Mouse (Mus musculus) small intestine, adult 2 months (tissue): ENCODE measurements around the gene Gm5737. TPM values are rescaled to one million over a fixed set of nuclear protein-coding genes. Genes with fewer than 3 reads are reported as not detected.

Source experiments
- H3K27ac ChIP-seq: fragments of 200-500 bp; 2 replicates; pipeline ENCODE4 v1.5.1; 2012; ENCODE audit warnings: low read depth, low read length, control low read depth, inconsistent platforms; ENCODE audit not compliant: insufficient read depth
- H3K27me3 ChIP-seq: fragments of 200-500 bp; 2 replicates; pipeline ENCODE4 v1.6.1; 2012; ENCODE audit warnings: mild to moderate bottlenecking, moderate library complexity, low read length, inconsistent platforms; ENCODE audit not compliant: control insufficient read depth, insufficient read depth
- H3K36me3 ChIP-seq: fragments of 200-500 bp; 2 replicates; pipeline ENCODE4 v1.6.1; 2012; ENCODE audit warnings: mild to moderate bottlenecking, low read length, control low read depth, inconsistent platforms; ENCODE audit not compliant: control insufficient read depth, insufficient read depth
- H3K4me1 ChIP-seq: fragments of 200-500 bp; 2 replicates; pipeline ENCODE4 v1.6.1; 2012; ENCODE audit warnings: low read length, inconsistent platforms, mixed read lengths; ENCODE audit not compliant: control insufficient read depth, insufficient read depth, insufficient read length
- H3K4me3 ChIP-seq: fragments of 200-500 bp; 2 replicates; pipeline ENCODE4 v1.5.1; 2012; ENCODE audit warnings: low read depth, mild to moderate bottlenecking, control low read depth, inconsistent platforms, low read length, moderate library complexity
- CTCF ChIP-seq: fragments of 200-500 bp; IDR thresholded peaks from 2 replicates; pipeline ENCODE4 v1.5.1; 2012; ENCODE audit warnings: low read depth, mild to moderate bottlenecking, control low read depth, inconsistent platforms, low read length, moderate library complexity, mixed read lengths; ENCODE audit not compliant: insufficient replicate concordance, insufficient read length; ENCODE audit errors: extremely low read depth
- POLR2A ChIP-seq: fragments of 200-500 bp; IDR thresholded peaks from 2 replicates; pipeline ENCODE4 v1.6.1; 2012; ENCODE audit warnings: low read depth, mild to moderate bottlenecking, control low read depth, inconsistent platforms, low read length, moderate library complexity
- WGBS: fragments of 180-500 bp; shearing (Covaris S2); methylation state at CpG from one replicate; pipeline ENCODE4 v1.1.7; 2018; 5-methylcytosine and 5-hydroxymethylcytosine counted together
- polyA plus RNA-seq: library from polyadenylated mRNA; depleted of rRNA; stranded (reverse); fragments of >200 nt; gene quantifications from 2 replicates; pipeline ENCODE4 v1.2.3, GENCODE M21; 2012; rRNA removed

Gm5737 gene
- not detected in 2 replicates for polyA plus RNA-seq

DNA sequence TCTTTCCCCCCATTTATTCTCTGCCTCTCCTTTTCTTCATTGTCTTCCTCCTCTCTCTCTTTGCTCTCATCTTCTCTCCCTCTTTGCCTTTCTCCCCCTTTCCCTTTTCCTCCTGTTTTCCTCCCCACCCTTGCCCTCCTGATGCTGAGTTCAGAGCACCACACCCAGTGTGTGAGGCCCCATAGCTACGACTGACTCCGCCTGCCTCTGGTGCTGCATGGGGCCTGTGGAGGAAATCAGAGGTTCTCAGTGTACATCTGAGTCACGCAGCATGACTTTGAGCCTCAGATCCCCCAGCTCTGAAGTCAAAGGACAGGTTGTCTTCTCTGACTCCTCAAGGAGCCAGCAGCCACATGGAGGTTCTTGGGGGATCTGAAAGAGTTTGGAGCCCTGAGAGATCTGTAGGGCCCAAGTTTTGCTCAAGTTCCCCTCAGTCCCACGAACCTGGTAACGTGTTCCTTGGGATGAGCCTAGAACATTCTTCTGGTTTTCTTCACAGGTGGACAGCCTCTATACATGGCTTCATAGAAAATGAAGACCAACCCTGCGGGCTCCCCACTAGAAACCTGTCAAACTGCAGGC lies at the start of gene Gm5737:
Gene Gm5737, plus strand, starts transcription at position 532 of the 582 bp plus-strand sequence.
- WGBS: 67% methylated on average over 6 of the region's 6 CpGs
- H3K27me3 ChIP-seq: 0 out of 2 replicates have a peak, but pooled peaks cover 4% of the 10 kb centered on the region

GRCm38 (mm10) chr7:120767369-120767768 lies 44.8 kb upstream of the Gm5737 start:
- WGBS: 10% methylated on average over 1 of the region's 1 CpGs
- no peaks in the 10 kb centered on the region for H3K4me1 ChIP-seq
- TF ChIP-seq POLR2A (no peak), CTCF (no peak)

More for the DNA sequence above, at the start of gene Gm5737:
- TF ChIP-seq POLR2A: no peak
- no peak for TF ChIP-seq CTCF
- Histone ChIP-seq H3K4me3 (no peak within 1 kb of the TSS), H3K36me3 (no peaks in the 10 kb centered on the region), H3K27ac (no peak within 1 kb of the TSS), H3K4me1 (peaks cover 3% of the 10 kb centered on the region; the same call in 1 of the 2 replicates)

GRCm38 (mm10) chr7:120771389-120771788 lies 40.8 kb upstream of the Gm5737 start:
- TF ChIP-seq CTCF: no peak
- TF ChIP-seq POLR2A: no peak
- 30% methylated on average over 1 of the region's 1 CpGs for WGBS
- Histone ChIP-seq H3K27ac (no peak overlapping the region), H3K4me3 (no peak overlapping the region), H3K36me3 (no peaks in the 10 kb centered on the region), H3K27me3 (no peaks in the 10 kb centered on the region), H3K4me1 (no peaks in the 10 kb centered on the region)

More at GRCm38 (mm10) chr7:120767369-120767768, 44.8 kb upstream of the Gm5737 start:
- Histone ChIP-seq H3K36me3 (no peaks in the 10 kb centered on the region), H3K4me3 (no peak overlapping the region), H3K27ac (no peak overlapping the region), H3K27me3 (no peaks in the 10 kb centered on the region)

DNA sequence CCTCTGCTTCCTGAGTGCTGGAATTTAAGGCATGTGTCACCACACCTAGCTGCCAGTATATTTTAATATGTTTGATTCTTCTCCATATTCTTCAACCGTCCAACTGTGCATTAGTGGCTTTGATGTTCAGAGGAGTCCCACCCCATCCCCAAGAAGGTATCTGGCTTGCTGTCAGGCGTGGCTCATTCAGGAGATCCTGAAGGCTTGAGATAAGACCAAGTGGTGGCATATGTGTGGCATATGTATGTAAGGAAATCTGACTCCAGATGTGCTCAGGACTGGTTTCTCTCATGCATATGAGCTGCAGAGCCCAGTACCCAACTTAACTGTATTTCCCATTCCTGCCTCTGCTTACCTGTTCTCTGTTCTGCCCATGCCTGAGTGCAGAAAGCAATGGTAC lies 34.2 kb upstream of the Gm5737 start:
- Histone ChIP-seq H3K27ac (no peak overlapping the region), H3K27me3 (no peaks in the 10 kb centered on the region), H3K36me3 (no peaks in the 10 kb centered on the region), H3K4me3 (no peak overlapping the region), H3K4me1 (no peaks in the 10 kb centered on the region)
- 33% methylated on average over 2 of the region's 2 CpGs for WGBS
- TF ChIP-seq CTCF (no peak), POLR2A (no peak)

GRCm38 (mm10) chr7:120795544-120795943 lies 16.6 kb upstream of the Gm5737 start:
- H3K27me3 ChIP-seq: no peaks in the 10 kb centered on the region
- TF ChIP-seq POLR2A (no peak), CTCF (no peak)
- no peak overlapping the region for H3K4me3 ChIP-seq
- H3K4me1 ChIP-seq: no peaks in the 10 kb centered on the region
- no peak overlapping the region for H3K27ac ChIP-seq
- 72% methylated on average over 4 of the region's 4 CpGs for whole genome bisulfite sequencing
- H3K36me3 ChIP-seq: no peaks in the 10 kb centered on the region

DNA sequence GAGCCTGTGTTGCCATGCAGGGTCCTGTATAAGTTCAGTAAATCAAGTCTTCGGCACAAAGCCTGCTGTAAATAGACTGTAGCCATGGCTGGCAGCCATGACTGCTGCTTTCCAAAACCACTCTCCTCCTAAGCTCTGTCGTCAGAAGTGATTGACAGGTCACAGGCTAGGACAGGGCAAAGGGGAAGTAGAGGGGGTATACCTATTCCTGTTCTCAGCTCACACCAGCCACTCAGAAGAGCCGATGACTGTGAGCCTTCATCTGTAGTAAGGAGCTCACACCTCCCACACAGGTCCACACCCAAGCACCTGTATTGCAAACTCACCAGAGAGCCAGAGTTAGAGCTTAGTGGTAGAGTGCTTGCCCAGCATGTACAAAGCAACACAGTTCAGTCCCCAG lies 15.8 kb upstream of the Gm5737 start:
- Histone ChIP-seq H3K27ac (no peak overlapping the region), H3K4me3 (no peak overlapping the region), H3K4me1 (no peaks in the 10 kb centered on the region), H3K27me3 (no peaks in the 10 kb centered on the region), H3K36me3 (no peaks in the 10 kb centered on the region)
- TF ChIP-seq CTCF (no peak), POLR2A (no peak)
- WGBS: 65% methylated on average over 3 of the region's 3 CpGs

DNA sequence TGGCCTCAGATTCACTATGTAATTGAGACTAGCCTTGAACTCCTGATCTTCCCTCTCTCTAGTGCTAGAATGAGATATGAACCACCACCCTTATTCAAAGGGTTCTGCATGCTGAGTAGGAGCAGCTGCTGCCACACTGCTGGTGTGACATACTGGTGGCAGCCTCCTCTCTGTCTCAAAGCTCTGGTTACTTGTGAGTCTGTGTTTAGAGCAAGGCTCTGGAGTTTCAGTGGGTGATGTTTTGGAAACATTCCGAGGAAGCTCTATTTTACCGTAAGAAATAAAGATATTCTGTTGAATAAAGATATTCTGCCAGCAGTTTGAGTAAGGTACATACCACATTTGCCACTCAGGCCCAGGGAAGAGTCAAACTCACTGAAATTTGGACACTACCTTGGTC lies 8.9 kb upstream of the Gm5737 start:
- 92% methylated on average over 2 of the region's 2 CpGs for WGBS
- no peak overlapping the region for H3K4me3 ChIP-seq
- no peaks in the 10 kb centered on the region for H3K36me3 ChIP-seq
- TF ChIP-seq CTCF: no peak
- no peak for TF ChIP-seq POLR2A
- H3K27me3 ChIP-seq: no peaks in the 10 kb centered on the region
- H3K27ac ChIP-seq: no peak overlapping the region
- no peaks in the 10 kb centered on the region for H3K4me1 ChIP-seq
